Mouse (Mus musculus): ENCODE data around the gene Dcaf7. TPM values are rescaled to one million over a fixed set of nuclear protein-coding genes. Genes with fewer than 3 reads are reported as not detected.
A peak's percentile ranks its signal among the peaks of the same experiment; 100 is the strongest.
"Not testable (repeated sequence)": the region's sequence is repeated elsewhere in the genome, so short reads cannot be mapped to it uniquely, and the experiment has no call there.

The Dcaf7 gene
- polyA plus RNA-seq, 1 experiment from 2014 or later: 85.4 TPM

- peaks cover 44% of the 10 kb centered on the region for H3K27me3 ChIP-seq
- H3K4me2 ChIP-seq: no peak overlapping the region
- no peak overlapping the region for H3K9ac ChIP-seq (replicated peaks)
- H3K4me3 ChIP-seq (replicated peaks): no peak overlapping the region
- H3K27ac ChIP-seq: no peak overlapping the region
- H3K4me1 ChIP-seq (replicated peaks): 0 out of 2 replicates have a peak, but pooled peaks cover 5% of the 10 kb centered on the region
- H3K36me3 ChIP-seq: no peaks in the 10 kb centered on the region
- 69% methylated on average over 11 of the region's 11 CpGs for WGBS
- no peak for ATAC-seq (ENCODE audit: insufficient number of reproducible peaks, insufficient read depth, low FRiP score, low TSS enrichment, low read depth)
- H3K9me3 ChIP-seq: no peaks in the 10 kb centered on the region
Measured at GRCm38 (mm10) chr11:106013556-106014225, 23.0 kb upstream of the Dcaf7 start.

GRCm38 (mm10) chr11:106016440-106016839 is 20.2 kb upstream of the Dcaf7 start:
- Histone ChIP-seq H3K36me3 (no peaks in the 10 kb centered on the region), H3K9me3 (no peaks in the 10 kb centered on the region), H3K4me1 (replicated peaks) (peaks cover 14% of the 10 kb centered on the region), H3K9ac (replicated peaks) (no peak overlapping the region), H3K27me3 (peaks cover 46% of the 10 kb centered on the region), H3K4me3 (replicated peaks) (no peak overlapping the region), H3K27ac (no peak overlapping the region), H3K4me2 (no peak overlapping the region)
- no peak for ATAC-seq (ENCODE audit: insufficient number of reproducible peaks, insufficient read depth, low FRiP score, low TSS enrichment, low read depth)
- 79% methylated on average over 5 of the region's 5 CpGs for WGBS

GRCm38 (mm10) chr11:106020051-106020763 is 16.5 kb upstream of the Dcaf7 start:
- WGBS: under 1% methylated on average over 50 of the region's 50 CpGs
- H3K9ac ChIP-seq (replicated peaks): peak overlapping the region; percentile 42
- no peak for ATAC-seq (ENCODE audit: insufficient number of reproducible peaks, insufficient read depth, low FRiP score, low TSS enrichment, low read depth)
- no peaks in the 10 kb centered on the region for H3K9me3 ChIP-seq
- peak overlapping the region; percentile 35 for H3K4me3 ChIP-seq (replicated peaks)
- H3K4me1 ChIP-seq (replicated peaks): peaks cover 9% of the 10 kb centered on the region
- peaks cover 40% of the 10 kb centered on the region for H3K27me3 ChIP-seq
- no peak overlapping the region for H3K27ac ChIP-seq
- peak overlapping the region; percentile 57 for H3K4me2 ChIP-seq
- H3K36me3 ChIP-seq: no peaks in the 10 kb centered on the region

GRCm38 (mm10) chr11:106025774-106026173 is 10.9 kb upstream of the Dcaf7 start:
- Histone ChIP-seq H3K9me3 (no peaks in the 10 kb centered on the region), H3K9ac (replicated peaks) (no peak overlapping the region), H3K36me3 (peaks cover 10% of the 10 kb centered on the region), H3K4me2 (no peak overlapping the region), H3K27ac (no peak overlapping the region), H3K4me1 (replicated peaks) (no peaks in the 10 kb centered on the region), H3K4me3 (replicated peaks) (no peak overlapping the region), H3K27me3 (peaks cover 13% of the 10 kb centered on the region)
- no peak for ATAC-seq (ENCODE audit: insufficient number of reproducible peaks, insufficient read depth, low FRiP score, low TSS enrichment, low read depth)
- 86% methylated on average over 3 of the region's 3 CpGs for WGBS

GRCm38 (mm10) chr11:106026465-106027151 is 10.1 kb upstream of the Dcaf7 start:
- no peak; the same call in 1 of the 2 replicates for ATAC-seq (ENCODE audit: insufficient number of reproducible peaks, insufficient read depth, low FRiP score, low TSS enrichment, low read depth)
- H3K4me2 ChIP-seq: no peak overlapping the region
- no peaks in the 10 kb centered on the region for H3K4me1 ChIP-seq (replicated peaks)
- peaks cover 10% of the 10 kb centered on the region for H3K36me3 ChIP-seq
- H3K9ac ChIP-seq (replicated peaks): no peak overlapping the region
- no peak overlapping the region for H3K4me3 ChIP-seq (replicated peaks)
- H3K27ac ChIP-seq: no peak overlapping the region
- peaks cover 5% of the 10 kb centered on the region for H3K27me3 ChIP-seq
- no peaks in the 10 kb centered on the region for H3K9me3 ChIP-seq
- 35% methylated on average over 11 of the region's 11 CpGs for WGBS

- H3K9ac ChIP-seq (replicated peaks): no peak overlapping the region
- no peaks in the 10 kb centered on the region for H3K9me3 ChIP-seq
- H3K4me1 ChIP-seq (replicated peaks): no peaks in the 10 kb centered on the region
- H3K4me3 ChIP-seq (replicated peaks): no peak overlapping the region
- ATAC-seq (ENCODE audit: insufficient number of reproducible peaks, insufficient read depth, low FRiP score, low TSS enrichment, low read depth): 0 out of 2 replicates have a peak, but pooled peaks have one; percentile 20
- H3K27me3 ChIP-seq: no peaks in the 10 kb centered on the region; the same call in 1 of the 2 replicates
- peaks cover 10% of the 10 kb centered on the region for H3K36me3 ChIP-seq
- no peak overlapping the region for H3K4me2 ChIP-seq
- H3K27ac ChIP-seq: no peak overlapping the region
- 91% methylated on average over 5 of the region's 5 CpGs for whole genome bisulfite sequencing
Measured at GRCm38 (mm10) chr11:106027607-106028006, 9.1 kb upstream of the Dcaf7 start.

- not testable (repeated sequence) for H3K36me3 ChIP-seq; H3K27ac ChIP-seq; H3K9me3 ChIP-seq; H3K27me3 ChIP-seq; ATAC-seq (ENCODE audit: insufficient number of reproducible peaks, insufficient read depth, low FRiP score, low TSS enrichment, low read depth); H3K4me1 ChIP-seq (replicated peaks); H3K9ac ChIP-seq (replicated peaks)
- WGBS: 40% methylated on average over 14 of the region's 25 CpGs
- Histone ChIP-seq H3K4me2 (0 out of 2 replicates have a peak overlapping the region, but pooled peaks have one; percentile 35), H3K4me3 (replicated peaks) (peak overlapping the region; percentile 41)
Measured at GRCm38 (mm10) chr11:106032074-106032473, 4.6 kb upstream of the Dcaf7 start.

- Histone ChIP-seq H3K27ac (peak overlapping the region; percentile 90), H3K4me1 (replicated peaks) (peaks cover 19% of the 10 kb centered on the region), H3K4me2 (peak overlapping the region; percentile 54), H3K4me3 (replicated peaks) (peak overlapping the region; percentile 30), H3K27me3 (no peaks in the 10 kb centered on the region), H3K9ac (replicated peaks) (peak overlapping the region; percentile 51), H3K9me3 (no peaks in the 10 kb centered on the region), H3K36me3 (no peaks in the 10 kb centered on the region)
- peak; percentile 53 for ATAC-seq (ENCODE audit: insufficient number of reproducible peaks, insufficient read depth, low FRiP score, low TSS enrichment, low read depth)
- 27% methylated on average over 11 of the region's 11 CpGs for WGBS
Measured at GRCm38 (mm10) chr11:106033491-106033919, 3.2 kb upstream of the Dcaf7 start.

- Histone ChIP-seq H3K4me3 (replicated peaks) (no peak overlapping the region), H3K4me2 (no peak overlapping the region), H3K9me3 (no peaks in the 10 kb centered on the region), H3K36me3 (no peaks in the 10 kb centered on the region), H3K27me3 (no peaks in the 10 kb centered on the region), H3K9ac (replicated peaks) (no peak overlapping the region), H3K27ac (no peak overlapping the region), H3K4me1 (replicated peaks) (peaks cover 24% of the 10 kb centered on the region)
- 87% methylated on average over 9 of the region's 9 CpGs for WGBS
- ATAC-seq (ENCODE audit: insufficient number of reproducible peaks, insufficient read depth, low FRiP score, low TSS enrichment, low read depth): no peak
Measured at GRCm38 (mm10) chr11:106034986-106035385, 1.7 kb upstream of the Dcaf7 start.

GRCm38 (mm10) chr11:106037418-106037751 is 713 bp downstream of the Dcaf7 start:
- Histone ChIP-seq H3K27ac (peak overlapping the region; percentile 93; the same call in 1 of the 2 replicates), H3K27me3 (no peaks in the 10 kb centered on the region), H3K4me3 (replicated peaks) (peak overlapping the region; percentile 98), H3K4me2 (peak overlapping the region; percentile 93), H3K36me3 (0 out of 2 replicates have a peak, but pooled peaks cover 3% of the 10 kb centered on the region), H3K9ac (replicated peaks) (peak overlapping the region; percentile 89), H3K9me3 (no peaks in the 10 kb centered on the region), H3K4me1 (replicated peaks) (peaks cover 24% of the 10 kb centered on the region)
- ATAC-seq (ENCODE audit: insufficient number of reproducible peaks, insufficient read depth, low FRiP score, low TSS enrichment, low read depth): no peak
- WGBS: under 1% methylated on average over 13 of the region's 13 CpGs

- Histone ChIP-seq H3K9ac (replicated peaks) (no peak overlapping the region), H3K36me3 (peaks cover 35% of the 10 kb centered on the region), H3K27ac (no peak overlapping the region), H3K4me2 (no peak overlapping the region), H3K9me3 (no peaks in the 10 kb centered on the region), H3K4me3 (replicated peaks) (no peak overlapping the region), H3K27me3 (no peaks in the 10 kb centered on the region), H3K4me1 (replicated peaks) (no peaks in the 10 kb centered on the region)
- no peak for ATAC-seq (ENCODE audit: insufficient number of reproducible peaks, insufficient read depth, low FRiP score, low TSS enrichment, low read depth)
Measured at GRCm38 (mm10) chr11:106044349-106044748, 7.7 kb downstream of the Dcaf7 start.
